19 mouse cellular contexts compared by ENCODE assay signal in genomic region chr7:111024912-111025311, GRCm38 (mm10). TPM values are rescaled to one million over a fixed set of nuclear protein-coding genes. Genes with fewer than 3 reads are reported as not detected.
A peak's percentile ranks its signal among the peaks of the same experiment; 100 is the strongest.
DNase-seq lines count a peak whose midpoint lies in the region; ATAC-seq and TF ChIP-seq lines count a peak whose summit lies in the region.
"Had no signal": no experiment of that assay in that cellular context is flagged by ENCODE, and none has a peak within 500 bp of the region (broad histone marks: within the 10 kb centered on the region; RNA-seq: fewer than 3 reads in every experiment).

No protein-coding gene starts in this region.

- DNase-seq in kidney, postnatal 0 days (ENCODE audit: low spot score): no peak
- no peak for DNase-seq in kidney, postnatal 25 days
- no peak for DNase-seq in stomach, postnatal 0 days (ENCODE audit: low spot score)
- DNase-seq in liver, embryonic 13.5 days: no peak
- no peak for DNase-seq in thymus, adult 18-20 months
- no peak for DNase-seq in right cerebral cortex, postnatal 36 days (ENCODE audit: low spot score in 2 of 2)
- no peak for DNase-seq in gastrocnemius, adult 2 months
- DNase-seq: adrenal gland, postnatal 14 days; cerebellum, adult 11-12 months; heart, postnatal 14 days; thymus, postnatal 14 days had no signal

- no peak overlapping the region for H3K4me2 ChIP-seq in kidney, postnatal 0 days (ENCODE audit: low read length)
- no peak overlapping the region for H3K4me2 ChIP-seq in stomach, embryonic 14.5 days (replicated peaks; ENCODE audit: low read depth, low read length)
- H3K4me2 ChIP-seq in stomach, postnatal 0 days (replicated peaks; ENCODE audit: low read depth): no peak overlapping the region
- H3K4me2 ChIP-seq in liver, embryonic 13.5 days: no peak overlapping the region
- H3K4me2 ChIP-seq: embryonic facial prominence, embryonic 13.5 days; forebrain, embryonic 15.5 days; hindbrain, embryonic 13.5 days; limb, embryonic 13.5 days; midbrain, embryonic 11.5 days had no signal

- TF ChIP-seq EP300 in stomach, postnatal 0 days (optimal IDR thresholded peaks at IDR 0.05): no peak

- peak overlapping the region; percentile 67; the same call in 1 of the 2 replicates for H3K27ac ChIP-seq in kidney, postnatal 0 days
- peak overlapping the region; percentile 61; the same call in 1 of the 2 replicates for H3K27ac ChIP-seq in stomach, embryonic 14.5 days (ENCODE audit: low read length)
- H3K27ac ChIP-seq in stomach, postnatal 0 days (replicated peaks): no peak overlapping the region
- peak overlapping the region; percentile 56; the same call in 1 of the 2 replicates for H3K27ac ChIP-seq in liver, embryonic 13.5 days
- no peak overlapping the region for H3K27ac ChIP-seq in gastrocnemius, adult 2 months
- H3K27ac ChIP-seq: forebrain, embryonic 15.5 days; limb, embryonic 13.5 days had no signal

- H3K36me3 ChIP-seq in kidney, postnatal 0 days (ENCODE audit: insufficient read depth, low read length): no peaks in the 10 kb centered on the region
- no peaks in the 10 kb centered on the region for H3K36me3 ChIP-seq in stomach, embryonic 14.5 days (ENCODE audit: control insufficient read depth, insufficient read depth, low read length)
- H3K36me3 ChIP-seq in stomach, postnatal 0 days (ENCODE audit: control insufficient read depth, insufficient read depth, low read length): no peaks in the 10 kb centered on the region
- H3K36me3 ChIP-seq in liver, embryonic 13.5 days: no peaks in the 10 kb centered on the region
- H3K36me3 ChIP-seq: embryonic facial prominence, embryonic 13.5 days; forebrain, embryonic 10.5 days; forebrain, embryonic 15.5 days; hindbrain, embryonic 13.5 days; limb, embryonic 13.5 days had no signal

- H3K9me3 ChIP-seq in kidney, postnatal 0 days (replicated peaks; ENCODE audit: low read length): no peaks in the 10 kb centered on the region
- H3K9me3 ChIP-seq in stomach, embryonic 14.5 days (ENCODE audit: control insufficient read depth, low read depth, low read length): no peaks in the 10 kb centered on the region
- no peaks in the 10 kb centered on the region for H3K9me3 ChIP-seq in stomach, postnatal 0 days (ENCODE audit: control insufficient read depth, low read length)
- H3K9me3 ChIP-seq in liver, embryonic 13.5 days (replicated peaks): no peaks in the 10 kb centered on the region
- H3K9me3 ChIP-seq: embryonic facial prominence, embryonic 13.5 days; forebrain, embryonic 10.5 days; forebrain, embryonic 15.5 days; hindbrain, embryonic 13.5 days; limb, embryonic 13.5 days had no signal

- no peak for TF ChIP-seq CTCF in kidney, postnatal 0 days (IDR thresholded peaks at IDR 0.05; ENCODE audit: low read depth)
- no peak for TF ChIP-seq CTCF in stomach, postnatal 0 days (IDR thresholded peaks at IDR 0.05; ENCODE audit: low read depth)
- TF ChIP-seq CTCF in gastrocnemius, adult 2 months (IDR thresholded peaks at IDR 0.05): no peak

- H3K4me1 ChIP-seq in kidney, postnatal 0 days (replicated peaks; ENCODE audit: insufficient read depth, low read length): peaks cover 10% of the 10 kb centered on the region
- peaks cover 5% of the 10 kb centered on the region; the same call in 1 of the 2 replicates for H3K4me1 ChIP-seq in stomach, embryonic 14.5 days (ENCODE audit: control insufficient read depth, insufficient read depth, low read length)
- H3K4me1 ChIP-seq in stomach, postnatal 0 days (replicated peaks; ENCODE audit: control insufficient read depth, insufficient read depth): no peaks in the 10 kb centered on the region; the same call in 1 of the 2 replicates
- peaks cover 40% of the 10 kb centered on the region for H3K4me1 ChIP-seq in liver, embryonic 13.5 days (replicated peaks)

- no peak for ATAC-seq in kidney, postnatal 0 days (replicated peaks; ENCODE audit: low FRiP score, low read depth)
- no peak for ATAC-seq in stomach, embryonic 14.5 days (ENCODE audit: insufficient number of reproducible peaks, insufficient read depth, low FRiP score, low read depth)
- ATAC-seq in stomach, postnatal 0 days (ENCODE audit: low FRiP score, low TSS enrichment): no peak
- no peak for ATAC-seq in liver, embryonic 13.5 days (ENCODE audit: low read depth)
- ATAC-seq: forebrain, embryonic 15.5 days; midbrain, embryonic 16.5 days had no signal

- 53% methylated on average over 4 of the region's 4 CpGs for WGBS in kidney, postnatal 0 days
- 55% methylated on average over 4 of the region's 4 CpGs for WGBS in stomach, embryonic 14.5 days
- WGBS in stomach, postnatal 0 days: 51% methylated on average over 4 of the region's 4 CpGs
- WGBS in liver, embryonic 13.5 days (ENCODE audit: insufficient replicate concordance): 33% methylated on average over 4 of the region's 4 CpGs

- H3K27me3 ChIP-seq in kidney, postnatal 0 days (ENCODE audit: insufficient read depth, low read length): no peaks in the 10 kb centered on the region
- no peaks in the 10 kb centered on the region for H3K27me3 ChIP-seq in stomach, embryonic 14.5 days (ENCODE audit: control insufficient read depth, insufficient read depth, low read length)
- H3K27me3 ChIP-seq in stomach, postnatal 0 days (ENCODE audit: control insufficient read depth, insufficient read depth, low read length): no peaks in the 10 kb centered on the region
- H3K27me3 ChIP-seq in liver, embryonic 13.5 days: no peaks in the 10 kb centered on the region
- H3K27me3 ChIP-seq: embryonic facial prominence, embryonic 13.5 days; forebrain, embryonic 15.5 days; hindbrain, embryonic 13.5 days; limb, embryonic 13.5 days had no signal

- intact Hi-C loops in gastrocnemius, adult 2 months (cut with DNase I): no loop called here

- no peak overlapping the region for H3K9ac ChIP-seq in kidney, postnatal 0 days (ENCODE audit: low read depth, low read length)
- no peak overlapping the region for H3K9ac ChIP-seq in stomach, embryonic 14.5 days (replicated peaks; ENCODE audit: low read depth, low read length)
- H3K9ac ChIP-seq in stomach, postnatal 0 days (ENCODE audit: low read length): no peak overlapping the region
- H3K9ac ChIP-seq in liver, embryonic 13.5 days: no peak overlapping the region
- H3K9ac ChIP-seq: forebrain, embryonic 15.5 days had no signal

- no peak overlapping the region for H3K4me3 ChIP-seq in kidney, postnatal 0 days (replicated peaks; ENCODE audit: low read depth, low read length)
- no peak overlapping the region for H3K4me3 ChIP-seq in stomach, embryonic 14.5 days (ENCODE audit: low read depth, low read length)
- no peak overlapping the region for H3K4me3 ChIP-seq in stomach, postnatal 0 days (ENCODE audit: low read depth, low read length)
- no peak overlapping the region for H3K4me3 ChIP-seq in liver, embryonic 13.5 days (replicated peaks)
- no peak overlapping the region for H3K4me3 ChIP-seq in gastrocnemius, adult 2 months
- H3K4me3 ChIP-seq: embryonic facial prominence, embryonic 13.5 days; forebrain, embryonic 10.5 days; forebrain, embryonic 15.5 days; hindbrain, embryonic 13.5 days; limb, embryonic 13.5 days had no signal

RNA-seq across cellular contexts. Expression of gene Ctr9, which starts 3.8 kb away (rescaled TPM):
- 50.5 and 54.9 TPM in 2 replicates for polyA plus RNA-seq in kidney, postnatal 0 days (2015; fragmentation: Nextera tagmentation; extraction: Ambion mirVana)
- 60.2 and 63.3 TPM in 2 replicates for polyA plus RNA-seq in stomach, embryonic 14.5 days (2014; fragmentation: Nextera tagmentation; extraction: Ambion mirVana)
- 22.4 and 26.4 TPM in 2 replicates for polyA plus RNA-seq in stomach, postnatal 0 days (2015; fragmentation: Nextera tagmentation; extraction: Ambion mirVana)
- polyA plus RNA-seq in liver, embryonic 13.5 days (2015; fragmentation: Nextera tagmentation; extraction: Ambion mirVana): 29.3 and 35.6 TPM in 2 replicates
- 10 to 100 TPM; 16.1 to 16.4 TPM for total RNA-seq in gastrocnemius, adult 2 months (2021)

RNA-seq across cellular contexts. Expression of gene Mrvi1, which starts 42.7 kb away (rescaled TPM):
- 9.3 and 9.5 TPM in 2 replicates for polyA plus RNA-seq in kidney, postnatal 0 days (2015; fragmentation: Nextera tagmentation; extraction: Ambion mirVana)
- 30.0 and 36.3 TPM in 2 replicates for polyA plus RNA-seq in stomach, embryonic 14.5 days (2014; fragmentation: Nextera tagmentation; extraction: Ambion mirVana)
- 8.4 and 9.1 TPM in 2 replicates for polyA plus RNA-seq in stomach, postnatal 0 days (2015; fragmentation: Nextera tagmentation; extraction: Ambion mirVana)
- 6.2 and 9.4 TPM in 2 replicates for polyA plus RNA-seq in liver, embryonic 13.5 days (2015; fragmentation: Nextera tagmentation; extraction: Ambion mirVana)
- 1 to 10 TPM; 4.1 to 4.7 TPM for total RNA-seq in gastrocnemius, adult 2 months (2021)

RNA-seq across cellular contexts. Expression of gene Eif4g2, which starts 57.9 kb away (rescaled TPM):
- 603 and 664 TPM in 2 replicates for polyA plus RNA-seq in kidney, postnatal 0 days (2015; fragmentation: Nextera tagmentation; extraction: Ambion mirVana)
- polyA plus RNA-seq in stomach, embryonic 14.5 days (2014; fragmentation: Nextera tagmentation; extraction: Ambion mirVana): 843 and 869 TPM in 2 replicates
- polyA plus RNA-seq in stomach, postnatal 0 days (2015; fragmentation: Nextera tagmentation; extraction: Ambion mirVana): 295 and 312 TPM in 2 replicates
- 429 and 601 TPM in 2 replicates for polyA plus RNA-seq in liver, embryonic 13.5 days (2015; fragmentation: Nextera tagmentation; extraction: Ambion mirVana)
- total RNA-seq in gastrocnemius, adult 2 months (2021): 100 to 1,000 TPM; 692 to 802 TPM

Comparison
In these comparisons a context has a peak if more than half of its experiments do, and no peak if none do; other contexts are left out.
1. H3K27ac ChIP-seq: peak in kidney, postnatal 0 days (single experiment), stomach, embryonic 14.5 days (single experiment) and liver, embryonic 13.5 days (single experiment); none in stomach, postnatal 0 days (single experiment) and gastrocnemius, adult 2 months (single experiment).